Mouse (Mus musculus) forebrain, embryonic 12.5 days (tissue): ENCODE results near the gene Snx10. TPM values are rescaled to one million over a fixed set of nuclear protein-coding genes. Genes with fewer than 3 reads are reported as not detected.

Experiments used
- ATAC-seq: fragments of 200-750 bp; cut with Nextera tagmentation; 2 replicates; pipeline ENCODE4 v1.8.0; 2017; ENCODE audit warnings: moderate TSS enrichment; ENCODE audit not compliant: low FRiP score
- H3K27ac ChIP-seq: fragments of 300-500 bp; sonication (generic); 2 replicates; pipeline ENCODE4 v1.5.1; 2016; ENCODE audit warnings: mild to moderate bottlenecking
- H3K27me3 ChIP-seq: fragments of 300-500 bp; sonication (generic); 2 replicates; pipeline ENCODE4 v1.6.1; 2016; ENCODE audit warnings: mild to moderate bottlenecking
- H3K36me3 ChIP-seq: fragments of 300-500 bp; sonication (generic); replicated peaks from 2 replicates; pipeline ENCODE4 v1.6.1; 2016; ENCODE audit warnings: mild to moderate bottlenecking
- H3K4me1 ChIP-seq: fragments of 300-500 bp; sonication (generic); 2 replicates; pipeline ENCODE4 v1.6.1; 2016
- H3K4me2 ChIP-seq: fragments of 300-500 bp; sonication (generic); 2 replicates; pipeline ENCODE4 v1.6.1; 2016; ENCODE audit warnings: mild to moderate bottlenecking, moderate library complexity
- H3K4me3 ChIP-seq: fragments of 300-500 bp; sonication (generic); replicated peaks from 2 replicates; pipeline ENCODE4 v1.5.1; 2016; ENCODE audit warnings: mild to moderate bottlenecking
- H3K9ac ChIP-seq: fragments of 300-500 bp; sonication (generic); 2 replicates; pipeline ENCODE4 v1.6.1; 2016; ENCODE audit warnings: mild to moderate bottlenecking
- H3K9me3 ChIP-seq: fragments of 300-500 bp; sonication (generic); 2 replicates; pipeline ENCODE4 v1.6.1; 2016
- WGBS: fragments of 180-500 bp; shearing (Covaris S2); methylation state at CpG from one replicate; pipeline ENCODE4 v1.1.7; 2016; 5-methylcytosine and 5-hydroxymethylcytosine counted together
- polyA plus RNA-seq: library from polyadenylated mRNA; unstranded; fragments of >200 nt; fragmentation: Nextera tagmentation; extraction: Ambion mirVana; gene quantifications from 2 replicates; pipeline ENCODE4 v1.2.1, GENCODE M21; 2016

The Snx10 gene
- polyA plus RNA-seq, 1 experiment from 2014 or later, result 39.8 TPM

DNA sequence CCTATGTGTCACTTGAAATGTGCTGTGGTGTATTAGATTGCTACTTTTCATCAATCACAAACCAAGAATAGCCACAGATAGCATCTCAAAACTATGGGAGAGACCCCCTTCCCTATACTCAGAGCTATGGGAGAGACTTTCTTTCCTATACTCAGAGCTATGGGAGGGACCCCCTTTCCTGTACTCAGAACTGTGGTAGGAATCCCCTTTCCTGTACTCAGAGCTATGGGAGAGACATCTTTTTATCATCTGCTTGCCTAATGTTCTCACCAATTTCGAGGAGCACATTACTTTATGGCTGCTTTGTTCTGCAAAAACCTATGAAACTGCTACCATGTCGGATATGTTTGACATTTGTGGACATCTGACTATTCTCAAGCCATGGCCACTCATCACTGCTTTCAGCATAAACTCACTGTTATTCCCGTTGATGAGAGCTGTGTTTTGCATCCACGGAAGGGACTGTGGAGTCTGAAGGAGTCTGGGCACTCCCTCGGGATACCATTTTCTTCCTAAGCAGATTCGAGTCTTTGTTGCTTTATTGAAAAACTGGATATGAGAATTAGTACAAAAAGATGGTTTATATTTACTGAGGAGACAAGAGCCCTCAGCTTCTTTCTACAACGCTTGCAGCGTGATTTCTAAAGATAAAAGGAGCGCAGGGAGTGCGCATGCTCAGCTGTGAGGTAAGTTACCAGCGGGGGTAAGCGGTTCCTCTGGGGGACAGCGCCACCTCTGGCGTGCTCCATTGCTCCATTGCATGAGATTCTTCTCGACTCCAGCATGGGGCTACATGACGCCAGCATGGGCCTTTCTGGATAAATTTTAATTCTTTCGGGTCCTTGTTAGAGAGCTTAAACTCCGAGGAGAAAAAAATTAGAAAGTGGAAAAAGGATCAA lies 14.7 kb upstream of the Snx10 start:
- no peaks in the 10 kb centered on the region for H3K27me3 ChIP-seq
- no peak overlapping the region for H3K27ac ChIP-seq
- WGBS, result 28% methylated on average over 18 of the region's 18 CpGs
- H3K36me3 ChIP-seq, result no peaks in the 10 kb centered on the region
- peak overlapping the region; percentile 21 for H3K4me3 ChIP-seq
- H3K9ac ChIP-seq, result 0 out of 2 replicates have a peak overlapping the region, but pooled peaks have one; percentile 43
- ATAC-seq, result no peak
- H3K4me2 ChIP-seq, result peak overlapping the region; percentile 48
- no peaks in the 10 kb centered on the region for H3K9me3 ChIP-seq
- 0 out of 2 replicates have a peak, but pooled peaks cover 5% of the 10 kb centered on the region for H3K4me1 ChIP-seq

DNA sequence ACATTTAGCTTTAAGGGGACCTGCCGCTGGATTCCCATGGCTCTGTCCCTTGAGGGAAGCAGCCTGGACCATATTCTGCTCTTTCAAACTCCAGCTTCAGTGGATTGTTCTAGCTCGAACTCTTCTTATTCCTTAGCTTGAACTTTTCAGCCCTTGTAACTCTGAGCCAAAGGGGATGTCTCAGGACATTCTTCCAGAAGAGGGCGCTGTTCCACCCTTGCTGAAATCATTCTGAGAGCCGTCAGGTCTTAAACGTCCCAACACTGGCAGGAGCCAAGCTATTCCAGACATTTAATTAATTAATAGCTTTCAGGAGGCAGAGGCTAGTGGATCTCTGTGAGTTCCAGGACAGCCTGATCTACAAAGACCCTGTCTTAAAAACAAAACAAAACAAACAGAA lies 13.6 kb upstream of the Snx10 start:
- Histone ChIP-seq H3K9me3 (no peaks in the 10 kb centered on the region), H3K27ac (no peak overlapping the region), H3K9ac (no peak overlapping the region), H3K4me1 (0 out of 2 replicates have a peak, but pooled peaks cover 5% of the 10 kb centered on the region), H3K4me3 (no peak overlapping the region), H3K27me3 (no peaks in the 10 kb centered on the region), H3K4me2 (no peak overlapping the region), H3K36me3 (no peaks in the 10 kb centered on the region)
- no peak for ATAC-seq
- WGBS, result 38% methylated on average over 5 of the region's 5 CpGs

DNA sequence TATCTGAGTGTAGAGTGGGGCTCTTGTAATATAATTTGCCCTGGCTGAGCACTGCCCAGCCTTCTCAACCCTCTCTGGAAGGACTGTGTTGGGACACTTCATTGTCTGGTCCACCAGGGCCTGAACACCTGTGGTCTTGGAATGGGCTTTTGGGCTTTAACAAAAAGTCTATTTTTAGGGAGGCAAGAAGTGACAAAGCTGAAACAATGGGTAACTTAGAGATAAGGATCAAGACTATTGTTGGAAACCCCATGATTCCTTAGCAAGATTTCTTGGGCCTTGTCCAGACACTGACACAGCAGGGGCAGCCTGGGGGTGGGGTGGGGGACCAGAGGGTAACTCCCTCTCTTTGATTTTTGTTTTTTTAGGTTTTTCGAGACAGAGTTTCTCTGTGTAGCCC lies 12.8 kb upstream of the Snx10 start:
- no peak overlapping the region for H3K4me2 ChIP-seq
- ATAC-seq, result no peak
- 61% methylated on average over 1 of the region's 1 CpGs for WGBS

DNA sequence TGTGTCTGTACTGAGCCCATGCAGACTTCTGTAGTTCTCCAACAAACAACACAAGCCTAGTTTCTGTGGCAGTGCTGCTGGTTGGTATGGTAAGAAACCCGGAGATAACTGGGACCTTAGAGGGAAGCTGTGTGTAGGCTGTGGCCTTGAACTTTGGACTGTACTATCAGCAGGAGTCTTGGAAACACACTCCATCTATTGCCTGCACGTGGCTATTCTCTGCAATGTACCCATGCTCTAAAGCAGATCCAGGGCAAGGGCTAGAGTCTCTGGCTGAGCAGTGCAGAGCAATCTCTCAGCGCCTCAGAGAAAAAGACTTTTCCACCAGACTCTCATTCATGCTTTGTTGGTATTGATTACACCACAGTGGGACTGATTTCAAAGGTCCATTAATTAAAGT lies 10.0 kb upstream of the Snx10 start:
- H3K9ac ChIP-seq, result no peak overlapping the region
- no peaks in the 10 kb centered on the region for H3K27me3 ChIP-seq
- H3K4me3 ChIP-seq, result no peak overlapping the region
- no peaks in the 10 kb centered on the region for H3K9me3 ChIP-seq
- no peak for ATAC-seq
- 0 out of 2 replicates have a peak, but pooled peaks cover 3% of the 10 kb centered on the region for H3K4me1 ChIP-seq
- WGBS, result 81% methylated on average over 3 of the region's 3 CpGs
- no peaks in the 10 kb centered on the region for H3K36me3 ChIP-seq
- no peak overlapping the region for H3K27ac ChIP-seq
- no peak overlapping the region for H3K4me2 ChIP-seq

More for the DNA sequence above, 12.8 kb upstream of the Snx10 start:
- Histone ChIP-seq H3K27ac (no peak overlapping the region), H3K9me3 (no peaks in the 10 kb centered on the region), H3K4me1 (0 out of 2 replicates have a peak, but pooled peaks cover 5% of the 10 kb centered on the region), H3K27me3 (no peaks in the 10 kb centered on the region), H3K9ac (no peak overlapping the region), H3K36me3 (no peaks in the 10 kb centered on the region), H3K4me3 (no peak overlapping the region)

DNA sequence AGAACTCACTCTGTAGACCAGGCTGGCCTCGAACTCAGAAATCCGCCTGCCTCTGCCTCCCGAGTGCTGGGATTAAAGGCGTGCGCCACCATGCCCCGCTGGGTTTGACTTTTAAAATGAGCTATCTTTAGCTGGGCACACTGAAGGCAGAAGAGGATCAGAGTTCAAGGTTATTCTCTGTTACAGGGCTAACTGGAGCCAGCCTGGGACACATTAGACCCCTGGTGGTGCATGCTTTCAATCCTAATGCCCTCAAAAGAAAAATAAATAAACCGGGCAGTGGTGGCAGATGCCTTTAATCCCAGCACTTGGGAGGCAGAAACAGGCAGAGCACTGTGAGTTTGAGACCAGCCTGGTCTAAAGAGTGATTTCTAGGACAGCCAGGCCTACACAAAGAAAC lies 8.8 kb upstream of the Snx10 start:
- no peak for ATAC-seq
- Histone ChIP-seq H3K9me3 (no peaks in the 10 kb centered on the region), H3K9ac (no peak overlapping the region), H3K36me3 (no peaks in the 10 kb centered on the region), H3K4me1 (no peaks in the 10 kb centered on the region), H3K27me3 (no peaks in the 10 kb centered on the region), H3K27ac (no peak overlapping the region), H3K4me3 (no peak overlapping the region), H3K4me2 (no peak overlapping the region)
- 94% methylated on average over 7 of the region's 7 CpGs for WGBS

DNA sequence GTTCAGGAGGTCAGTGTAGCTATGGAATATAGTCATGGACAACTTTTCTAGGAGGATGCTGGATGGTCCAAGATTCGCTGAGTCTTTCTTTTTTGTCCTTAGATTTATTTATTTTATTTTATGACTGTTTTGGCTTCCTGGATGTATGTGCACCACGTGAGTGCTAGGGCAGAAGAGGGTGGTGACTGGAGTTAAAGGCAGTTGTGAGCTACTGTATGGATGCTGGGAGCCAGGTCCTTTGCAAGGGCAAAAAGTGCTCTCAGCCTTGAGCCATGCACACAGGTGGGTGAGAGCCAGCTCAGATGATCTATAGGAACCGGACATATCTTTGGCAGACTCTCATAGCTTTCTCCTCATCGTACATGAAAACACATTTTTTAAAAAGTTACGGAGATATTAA lies 391 bp upstream of the Snx10 start:
- Histone ChIP-seq H3K9ac (peak overlapping the region; percentile 81), H3K4me3 (peak overlapping the region; percentile 79), H3K27me3 (no peaks in the 10 kb centered on the region), H3K4me1 (peaks cover 14% of the 10 kb centered on the region), H3K9me3 (no peaks in the 10 kb centered on the region), H3K27ac (no peak overlapping the region), H3K36me3 (no peaks in the 10 kb centered on the region), H3K4me2 (peak overlapping the region; percentile 68)
- 0 out of 2 replicates have a peak, but pooled peaks have one; percentile 34 for ATAC-seq
- WGBS, result 26% methylated on average over 5 of the region's 5 CpGs

DNA sequence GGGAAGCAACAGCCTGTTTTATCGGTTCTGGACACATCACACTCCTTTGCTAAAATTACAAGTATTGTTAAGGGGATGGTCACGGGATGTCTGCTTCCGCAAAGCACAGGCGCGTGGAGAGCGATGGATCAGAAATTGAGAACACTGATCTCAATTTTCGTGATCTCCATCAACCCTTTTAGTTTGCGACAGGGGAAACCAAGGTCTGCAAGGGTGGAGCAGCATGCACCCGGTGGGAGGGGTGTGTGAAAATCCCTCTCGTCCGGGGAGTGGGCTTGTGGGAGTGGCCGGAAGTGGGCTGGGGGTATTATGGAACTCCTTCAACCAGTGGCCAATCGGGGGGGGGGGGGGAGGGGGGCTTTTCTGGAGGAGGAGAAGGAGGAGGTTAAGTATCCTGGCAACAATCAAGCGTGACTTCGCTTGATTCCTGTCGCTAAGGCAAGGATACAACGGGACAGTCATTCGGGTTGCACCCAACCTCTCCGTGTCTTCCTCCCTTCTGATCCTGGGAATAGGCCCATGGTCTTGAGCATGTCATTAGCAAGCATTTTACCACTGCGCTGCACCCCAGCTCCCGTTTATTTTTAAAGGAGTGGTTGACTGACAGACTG lies 725 bp downstream of the Snx10 start:
- peak overlapping the region; percentile 81 for H3K9ac ChIP-seq
- peak overlapping the region; percentile 68 for H3K4me2 ChIP-seq
- H3K4me3 ChIP-seq, result peak overlapping the region; percentile 79
- ATAC-seq, result peak; percentile 86
- H3K9me3 ChIP-seq, result no peaks in the 10 kb centered on the region
- H3K36me3 ChIP-seq, result no peaks in the 10 kb centered on the region
- 2% methylated on average over 21 of the region's 21 CpGs for WGBS
- H3K4me1 ChIP-seq, result peaks cover 23% of the 10 kb centered on the region
- H3K27ac ChIP-seq, result peak overlapping the region; percentile 78; the same call in 1 of the 2 replicates
- H3K27me3 ChIP-seq, result no peaks in the 10 kb centered on the region

DNA sequence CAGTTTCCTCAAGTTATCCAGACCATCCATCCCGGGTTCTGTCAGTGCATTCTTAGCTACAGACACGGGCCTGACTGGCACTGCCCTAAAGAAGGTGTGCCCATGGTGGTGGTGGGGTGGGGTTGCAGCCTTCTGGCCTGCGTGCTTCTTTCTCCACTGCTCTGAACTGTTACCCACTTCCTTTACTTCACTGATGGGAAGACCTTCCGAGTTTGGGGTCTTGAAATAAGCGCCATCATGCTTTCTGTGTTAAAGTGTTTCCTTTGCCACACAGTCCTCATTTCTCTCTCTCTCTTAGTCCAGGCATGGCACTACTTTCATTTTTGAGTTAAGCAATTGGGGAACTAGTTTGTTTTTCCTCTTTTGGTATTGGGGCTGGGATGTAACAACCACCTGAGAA lies 1.3 kb downstream of the Snx10 start:
- Histone ChIP-seq H3K9me3 (no peaks in the 10 kb centered on the region), H3K4me1 (peaks cover 27% of the 10 kb centered on the region), H3K27me3 (no peaks in the 10 kb centered on the region), H3K36me3 (no peaks in the 10 kb centered on the region), H3K4me2 (peak overlapping the region; percentile 68), H3K27ac (peak overlapping the region; percentile 78; the same call in 1 of the 2 replicates), H3K4me3 (peak overlapping the region; percentile 79), H3K9ac (peak overlapping the region; percentile 81)
- peak; percentile 40 for ATAC-seq
- WGBS, result 52% methylated on average over 5 of the region's 5 CpGs

DNA sequence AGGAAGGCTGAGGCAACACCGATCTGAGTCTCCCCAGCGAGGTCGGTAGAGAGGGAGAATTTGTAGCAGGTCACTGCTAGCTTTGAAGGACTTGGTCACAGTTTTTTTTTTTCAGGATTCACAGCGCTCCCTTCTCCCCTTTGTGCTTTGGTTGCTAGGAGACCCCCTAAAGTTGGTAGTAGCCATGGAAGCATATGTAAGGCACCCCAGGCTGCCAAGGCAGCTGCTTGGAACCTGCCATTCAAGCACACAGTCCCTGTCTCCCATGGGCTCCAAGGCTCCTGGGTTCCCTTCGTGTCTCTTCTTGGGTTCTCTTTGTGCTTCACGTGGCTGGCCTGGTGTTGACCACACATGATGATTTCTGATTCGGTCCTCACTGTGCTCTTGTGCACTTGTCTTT lies 5.8 kb downstream of the Snx10 start:
- no peak overlapping the region for H3K4me3 ChIP-seq
- H3K27me3 ChIP-seq, result no peaks in the 10 kb centered on the region
- no peaks in the 10 kb centered on the region for H3K9me3 ChIP-seq
- H3K36me3 ChIP-seq, result no peaks in the 10 kb centered on the region; the same call in 1 of the 2 replicates
- H3K4me1 ChIP-seq, result peaks cover 27% of the 10 kb centered on the region
- no peak overlapping the region; the same call in 1 of the 2 replicates for H3K9ac ChIP-seq
- no peak overlapping the region for H3K4me2 ChIP-seq
- H3K27ac ChIP-seq, result no peak overlapping the region
- WGBS, result 51% methylated on average over 7 of the region's 7 CpGs
- ATAC-seq, result no peak

DNA sequence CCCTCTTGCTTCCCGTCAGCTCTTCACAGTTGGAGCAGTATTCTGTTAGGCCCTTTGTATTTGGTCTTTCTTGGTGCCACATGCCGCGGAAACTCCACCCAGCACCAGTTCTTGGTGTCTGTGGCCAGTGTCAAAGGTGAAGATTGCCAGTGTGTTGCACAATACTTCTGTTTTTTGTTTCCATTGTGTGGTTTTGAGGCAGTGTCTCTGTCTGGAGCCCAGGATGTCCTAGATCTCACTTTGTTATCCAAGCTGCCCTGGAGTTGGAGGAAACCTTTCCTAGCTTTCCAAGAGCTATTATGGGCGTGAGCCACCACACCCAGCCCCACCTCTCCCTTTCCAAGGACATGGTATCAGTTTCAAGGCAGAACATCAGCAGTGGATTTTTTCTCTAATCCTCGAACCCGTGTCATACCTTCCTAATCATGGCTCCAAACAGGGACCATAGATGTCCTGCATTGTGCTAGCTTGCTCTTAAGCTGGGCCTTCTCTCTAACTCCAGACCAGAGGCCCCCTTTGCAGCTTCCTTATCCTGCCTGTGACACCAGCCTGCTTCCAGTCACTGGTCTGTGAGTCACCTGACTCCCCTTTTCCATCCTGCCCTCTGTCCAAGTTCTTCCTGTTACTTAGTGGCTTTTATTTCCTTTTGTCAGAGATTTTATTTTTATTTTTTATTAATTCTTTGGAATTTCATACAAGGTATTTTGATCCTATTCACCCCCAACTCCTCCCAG lies 9.9 kb downstream of the Snx10 start:
- Histone ChIP-seq H3K4me1 (peaks cover 15% of the 10 kb centered on the region), H3K9ac (no peak overlapping the region), H3K4me2 (no peak overlapping the region), H3K4me3 (no peak overlapping the region), H3K27me3 (no peaks in the 10 kb centered on the region), H3K27ac (no peak overlapping the region), H3K36me3 (no peaks in the 10 kb centered on the region; the same call in 1 of the 2 replicates), H3K9me3 (no peaks in the 10 kb centered on the region)
- ATAC-seq, result no peak
- 74% methylated on average over 6 of the region's 6 CpGs for WGBS

DNA sequence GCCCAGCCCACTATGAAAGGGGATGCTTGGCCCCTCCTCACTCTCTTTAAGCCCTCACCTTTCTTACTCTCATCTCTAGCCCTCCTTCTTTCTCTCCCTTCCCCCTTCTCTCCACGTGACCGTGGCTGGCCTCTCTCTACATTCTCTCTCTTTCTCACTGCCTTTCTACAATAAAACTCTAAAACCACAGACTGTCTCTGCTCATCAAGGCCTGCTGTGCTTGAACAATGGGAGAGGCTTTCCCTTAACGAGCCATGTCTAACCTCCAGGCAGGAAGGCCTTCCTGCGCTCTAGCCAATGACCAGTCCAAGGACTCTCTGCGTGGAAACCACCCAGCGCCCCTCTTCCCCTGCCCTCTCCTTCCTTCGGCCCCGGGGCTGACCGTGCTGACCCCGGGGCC lies 11.9 kb downstream of the Snx10 start:
- peaks cover 3% of the 10 kb centered on the region; the same call in 1 of the 2 replicates for H3K4me1 ChIP-seq
- no peak for ATAC-seq
- H3K36me3 ChIP-seq, result peaks cover 7% of the 10 kb centered on the region; the same call in 1 of the 2 replicates
- H3K9me3 ChIP-seq, result no peaks in the 10 kb centered on the region
- H3K27ac ChIP-seq, result no peak overlapping the region
- H3K9ac ChIP-seq, result no peak overlapping the region
- WGBS, result 74% methylated on average over 10 of the region's 10 CpGs
- no peak overlapping the region for H3K4me2 ChIP-seq
- H3K27me3 ChIP-seq, result no peaks in the 10 kb centered on the region
- H3K4me3 ChIP-seq, result no peak overlapping the region

DNA sequence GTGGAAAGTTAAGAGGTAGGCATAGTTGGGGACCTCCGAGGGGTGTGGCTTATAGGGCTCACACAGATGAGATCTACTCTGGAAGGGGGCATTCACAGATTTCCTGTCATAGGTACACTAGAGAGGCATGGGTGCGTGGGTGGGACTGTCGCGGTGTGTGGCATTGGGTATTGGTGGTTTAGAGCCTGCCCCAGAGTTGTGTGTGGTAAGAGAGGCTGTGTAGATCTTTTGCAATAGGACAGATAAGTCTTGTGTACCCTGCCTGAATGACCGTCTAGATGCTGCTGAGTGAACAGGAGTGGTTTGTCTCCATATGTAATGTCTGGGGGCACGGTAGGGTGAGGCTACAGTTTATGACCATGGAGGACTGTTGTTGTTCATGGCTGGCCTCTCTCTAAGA lies 16.8 kb downstream of the Snx10 start:
- Histone ChIP-seq H3K9me3 (no peaks in the 10 kb centered on the region), H3K4me1 (peaks cover 17% of the 10 kb centered on the region), H3K36me3 (peaks cover 7% of the 10 kb centered on the region; the same call in 1 of the 2 replicates), H3K27me3 (no peaks in the 10 kb centered on the region), H3K27ac (no peak overlapping the region), H3K4me3 (no peak overlapping the region), H3K4me2 (no peak overlapping the region), H3K9ac (no peak overlapping the region)
- ATAC-seq, result no peak
- 93% methylated on average over 6 of the region's 6 CpGs for WGBS
